Mouse (Mus musculus) leukemia stem cell, adult 10-12 weeks (primary cell): Measurements from ENCODE around the gene Hspa4l. TPM values are rescaled to one million over a fixed set of nuclear protein-coding genes. Genes with fewer than 3 reads are reported as not detected.

ENCODE experiments used
- polyA plus RNA-seq: library from polyadenylated mRNA; stranded (reverse); fragments of >175 nt; gene quantifications from 2 replicates; pipeline ENCODE4 v1.2.3, GENCODE M21; 2012; ENCODE audit warnings: low replicate concordance

Gene Hspa4l
- polyA plus RNA-seq: 7.4 and 11.5 TPM in 2 replicates

GRCm38 (mm10) chr3:40744024-40744835 is at the start of gene Hspa4l:
TSS of gene Hspa4l (plus strand) at chr3:40744495.

GRCm38 (mm10) chr3:40708655-40709054 is 35.6 kb upstream of the Hspa4l start, which contains the start of gene Slc25a31:
TSS of gene Slc25a31 (plus strand) at chr3:40708855.

GRCm38 (mm10) chr3:40799530-40800372 is 55.5 kb downstream of the Hspa4l start, which contains the start of gene Plk4:
TSS of gene Plk4 (plus strand) at chr3:40800019.

Other genes with a start within 250 kb of the Hspa4l start
- gene Intu, start 213.2 kb upstream of the Hspa4l start, polyA plus RNA-seq: 0.62 and 1.9 TPM in 2 replicates
- gene Slc25a31, start 35.6 kb upstream of the Hspa4l start, polyA plus RNA-seq: not detected in 2 replicates
- 15.7 and 16.9 TPM in 2 replicates for gene Plk4, start 55.5 kb downstream of the Hspa4l start, polyA plus RNA-seq
- 0.82 and 1.5 TPM in 2 replicates for gene Mfsd8, start 102.4 kb downstream of the Hspa4l start, polyA plus RNA-seq
- 0.12 and 0.68 TPM in 2 replicates for gene Abhd18, start 102.5 kb downstream of the Hspa4l start, polyA plus RNA-seq
- not detected in 2 replicates for gene 1700034I23Rik, start 158.0 kb downstream of the Hspa4l start, polyA plus RNA-seq
- gene Larp1b, start 205.3 kb downstream of the Hspa4l start, polyA plus RNA-seq: 27.0 and 50.4 TPM in 2 replicates